ENCODE assay signal across 16 mouse cellular contexts in genomic region chr16:17934445-17934910, GRCm38 (mm10). TPM values are rescaled to one million over a fixed set of nuclear protein-coding genes. Genes with fewer than 3 reads are reported as not detected.
DNase-seq lines count a peak whose midpoint lies in the region; ATAC-seq and TF ChIP-seq lines count a peak whose summit lies in the region.
"Had no signal": no experiment of that assay in that cellular context is flagged by ENCODE, and none has a peak within 500 bp of the region (broad histone marks: within the 10 kb centered on the region; RNA-seq: fewer than 3 reads in every experiment).

No protein-coding gene starts in this region.

- no peak overlapping the region for H3K4me2 ChIP-seq in midbrain, embryonic 11.5 days
- H3K4me2 ChIP-seq in midbrain, embryonic 14.5 days (ENCODE audit: low read length), result no peak overlapping the region
- H3K4me2 ChIP-seq in liver, postnatal 0 days (ENCODE audit: low read depth, low read length), result no peak overlapping the region
- H3K4me2 ChIP-seq: heart, embryonic 15.5 days; hindbrain, embryonic 15.5 days; limb, embryonic 15.5 days; neural tube, embryonic 15.5 days had no signal

- WGBS in midbrain, embryonic 11.5 days, result 73% methylated on average over 3 of the region's 3 CpGs
- 74% methylated on average over 3 of the region's 3 CpGs for WGBS in midbrain, embryonic 14.5 days
- 38% methylated on average over 3 of the region's 3 CpGs for WGBS in liver, postnatal 0 days (ENCODE audit: insufficient replicate concordance)

- H3K27me3 ChIP-seq in midbrain, embryonic 11.5 days (ENCODE audit: control insufficient read depth, insufficient read depth, low read length), result peaks cover 2% of the 10 kb centered on the region; the same call in 1 of the 2 replicates
- H3K27me3 ChIP-seq in midbrain, embryonic 14.5 days (ENCODE audit: control insufficient read depth, insufficient read depth, low read length), result no peaks in the 10 kb centered on the region
- H3K27me3 ChIP-seq in liver, postnatal 0 days (ENCODE audit: insufficient read depth, low read length), result no peaks in the 10 kb centered on the region
- H3K27me3 ChIP-seq: hindbrain, embryonic 15.5 days had no signal

- TF ChIP-seq EP300 in liver, postnatal 0 days (IDR thresholded peaks at IDR 0.05; ENCODE audit: low read depth), result no peak

- no peak overlapping the region for H3K9ac ChIP-seq in midbrain, embryonic 11.5 days (ENCODE audit: low read length)
- no peak overlapping the region for H3K9ac ChIP-seq in midbrain, embryonic 14.5 days (replicated peaks; ENCODE audit: low read length)
- no peak overlapping the region for H3K9ac ChIP-seq in liver, postnatal 0 days (replicated peaks)
- H3K9ac ChIP-seq: heart, embryonic 15.5 days; hindbrain, embryonic 15.5 days; limb, embryonic 15.5 days; neural tube, embryonic 15.5 days had no signal

- DNase-seq in midbrain, embryonic 11.5 days (ENCODE audit: low spot score, missing footprints), result peak; percentile 56
- no peak for DNase-seq in midbrain, embryonic 14.5 days
- DNase-seq in fat pad, adult 2 months (ENCODE audit: extremely low read depth, low read depth, low spot score), result peak; percentile 51
- peak; percentile 12 for DNase-seq in liver, postnatal 0 days
- no peak for DNase-seq in right cerebral cortex, adult 2 months (ENCODE audit: low spot score in 2 of 2)
- DNase-seq in urinary bladder, adult 2 months (ENCODE audit: low spot score), result no peak
- DNase-seq: cerebellum, adult 2 months; embryo, embryonic 11 days; lung, postnatal 36 days had no signal

- no peak overlapping the region for H3K27ac ChIP-seq in midbrain, embryonic 11.5 days (ENCODE audit: low read depth, low read length)
- H3K27ac ChIP-seq in midbrain, embryonic 14.5 days (replicated peaks; ENCODE audit: low read depth, low read length), result no peak overlapping the region
- no peak overlapping the region for H3K27ac ChIP-seq in liver, postnatal 0 days (ENCODE audit: low read depth)
- H3K27ac ChIP-seq: heart, embryonic 15.5 days; hindbrain, embryonic 15.5 days; limb, embryonic 15.5 days; neural tube, embryonic 15.5 days had no signal

- no peaks in the 10 kb centered on the region for H3K36me3 ChIP-seq in midbrain, embryonic 11.5 days (ENCODE audit: control insufficient read depth, insufficient read depth, low read length)
- no peaks in the 10 kb centered on the region for H3K36me3 ChIP-seq in midbrain, embryonic 14.5 days (ENCODE audit: control insufficient read depth, insufficient read depth, low read length)
- no peaks in the 10 kb centered on the region for H3K36me3 ChIP-seq in liver, postnatal 0 days (replicated peaks; ENCODE audit: insufficient read depth, low read length)
- H3K36me3 ChIP-seq: heart, embryonic 15.5 days; hindbrain, embryonic 15.5 days; limb, embryonic 15.5 days; neural tube, embryonic 15.5 days had no signal

- no peak overlapping the region for H3K4me3 ChIP-seq in midbrain, embryonic 11.5 days (ENCODE audit: low read depth, low read length)
- no peak overlapping the region for H3K4me3 ChIP-seq in midbrain, embryonic 14.5 days (replicated peaks; ENCODE audit: low read depth, low read length)
- H3K4me3 ChIP-seq in liver, postnatal 0 days (ENCODE audit: low read depth, low read length), result no peak overlapping the region
- H3K4me3 ChIP-seq: heart, embryonic 15.5 days; hindbrain, embryonic 15.5 days; limb, embryonic 15.5 days; neural tube, embryonic 15.5 days had no signal

- ATAC-seq in midbrain, embryonic 11.5 days (ENCODE audit: low FRiP score), result no peak
- ATAC-seq in midbrain, embryonic 14.5 days (ENCODE audit: low FRiP score, low TSS enrichment), result no peak
- ATAC-seq in activated CD4-positive, CD25-positive, alpha-beta regulatory T cell, adult 4 months, result peak; percentile 35
- no peak for ATAC-seq in liver, postnatal 0 days

- peak; percentile 30; the same call in 1 of the 2 replicates for TF ChIP-seq CTCF in liver, postnatal 0 days (IDR thresholded peaks at IDR 0.05; ENCODE audit: low read depth)

- no peaks in the 10 kb centered on the region for H3K9me3 ChIP-seq in midbrain, embryonic 11.5 days (ENCODE audit: control insufficient read depth, low read length)
- H3K9me3 ChIP-seq in midbrain, embryonic 14.5 days (ENCODE audit: control insufficient read depth, low read length), result no peaks in the 10 kb centered on the region
- no peaks in the 10 kb centered on the region for H3K9me3 ChIP-seq in liver, postnatal 0 days (ENCODE audit: low read length)
- H3K9me3 ChIP-seq: heart, embryonic 15.5 days; hindbrain, embryonic 15.5 days; limb, embryonic 15.5 days; neural tube, embryonic 15.5 days had no signal

- no peaks in the 10 kb centered on the region; the same call in 1 of the 2 replicates for H3K4me1 ChIP-seq in midbrain, embryonic 11.5 days (ENCODE audit: control insufficient read depth, insufficient read depth, low read length)
- no peaks in the 10 kb centered on the region for H3K4me1 ChIP-seq in midbrain, embryonic 14.5 days (ENCODE audit: control insufficient read depth, insufficient read depth, low read length)
- H3K4me1 ChIP-seq in liver, postnatal 0 days (ENCODE audit: insufficient read depth), result peaks cover 8% of the 10 kb centered on the region
- H3K4me1 ChIP-seq: heart, embryonic 15.5 days; hindbrain, embryonic 15.5 days; limb, embryonic 15.5 days had no signal

RNA-seq across cellular contexts. Expression of gene Slc25a1, which starts 6.5 kb away (rescaled TPM):
- 96.5 and 97.6 TPM in 2 replicates for polyA plus RNA-seq in midbrain, embryonic 11.5 days (2014; fragmentation: Nextera tagmentation; extraction: Ambion mirVana)
- polyA plus RNA-seq in midbrain, embryonic 14.5 days (2014; fragmentation: Nextera tagmentation; extraction: Ambion mirVana), result 145 and 157 TPM in 2 replicates
- polyA plus RNA-seq in activated CD4-positive, CD25-positive, alpha-beta regulatory T cell, adult 4 months (2017; shearing (Covaris generic)), result 10 to 100 TPM in 1 of 2 experiments, 1 to 10 TPM in 1; 6.3 to 13.1 TPM
- polyA plus RNA-seq in liver, postnatal 0 days (2015; fragmentation: Nextera tagmentation; extraction: Ambion mirVana), result 77.7 and 78.3 TPM in 2 replicates
- 67.3 and 77.5 TPM in 2 replicates for polyA plus RNA-seq in urinary bladder, adult 2 months (2012; rRNA removed)

RNA-seq across cellular contexts. Expression of gene Gsc2, which starts 19.6 kb away (rescaled TPM):
- polyA plus RNA-seq in midbrain, embryonic 11.5 days (2014; fragmentation: Nextera tagmentation; extraction: Ambion mirVana), result 0.95 and 1.1 TPM in 2 replicates
- 0.84 and 0.93 TPM in 2 replicates for polyA plus RNA-seq in midbrain, embryonic 14.5 days (2014; fragmentation: Nextera tagmentation; extraction: Ambion mirVana)
- polyA plus RNA-seq in activated CD4-positive, CD25-positive, alpha-beta regulatory T cell, adult 4 months (2017; shearing (Covaris generic)), result not detected
- polyA plus RNA-seq in liver, postnatal 0 days (2015; fragmentation: Nextera tagmentation; extraction: Ambion mirVana), result not detected in 2 replicates
- polyA plus RNA-seq in urinary bladder, adult 2 months (2012; rRNA removed), result not detected in 2 replicates
- polyA plus RNA-seq: cerebellum, adult 2 months; heart, embryonic 15.5 days; kidney, embryonic 14.5 days; limb, embryonic 15.5 days; neural tube, embryonic 15.5 days; spleen, adult 2 months had no signal

RNA-seq across cellular contexts. Expression of gene Ess2, which starts 23.3 kb away (rescaled TPM):
- 39.4 and 41.4 TPM in 2 replicates for polyA plus RNA-seq in midbrain, embryonic 11.5 days (2014; fragmentation: Nextera tagmentation; extraction: Ambion mirVana)
- 44.1 and 44.6 TPM in 2 replicates for polyA plus RNA-seq in midbrain, embryonic 14.5 days (2014; fragmentation: Nextera tagmentation; extraction: Ambion mirVana)
- polyA plus RNA-seq in activated CD4-positive, CD25-positive, alpha-beta regulatory T cell, adult 4 months (2017; shearing (Covaris generic)), result 10 to 100 TPM; 24.1 to 40.2 TPM
- polyA plus RNA-seq in liver, postnatal 0 days (2015; fragmentation: Nextera tagmentation; extraction: Ambion mirVana), result 5.6 and 6.6 TPM in 2 replicates
- 26.0 and 26.7 TPM in 2 replicates for polyA plus RNA-seq in urinary bladder, adult 2 months (2012; rRNA removed)

RNA-seq across cellular contexts. Expression of gene Tssk2, which starts 36.0 kb away (rescaled TPM):
- 0.15 TPM in 1 of 2 replicates, not detected in the other for polyA plus RNA-seq in midbrain, embryonic 11.5 days (2014; fragmentation: Nextera tagmentation; extraction: Ambion mirVana)
- polyA plus RNA-seq in midbrain, embryonic 14.5 days (2014; fragmentation: Nextera tagmentation; extraction: Ambion mirVana), result not detected in 2 replicates
- not detected for polyA plus RNA-seq in activated CD4-positive, CD25-positive, alpha-beta regulatory T cell, adult 4 months (2017; shearing (Covaris generic))
- polyA plus RNA-seq in liver, postnatal 0 days (2015; fragmentation: Nextera tagmentation; extraction: Ambion mirVana), result not detected in 2 replicates
- not detected in 2 replicates for polyA plus RNA-seq in urinary bladder, adult 2 months (2012; rRNA removed)
- polyA plus RNA-seq: cerebellum, adult 2 months; heart, embryonic 15.5 days; hindbrain, embryonic 15.5 days; kidney, embryonic 14.5 days; limb, embryonic 15.5 days; neural tube, embryonic 15.5 days; spleen, adult 2 months had no signal

RNA-seq across cellular contexts. Expression of gene Dgcr2, which starts 36.1 kb away (rescaled TPM):
- polyA plus RNA-seq in midbrain, embryonic 11.5 days (2014; fragmentation: Nextera tagmentation; extraction: Ambion mirVana), result 74.2 and 83.3 TPM in 2 replicates
- polyA plus RNA-seq in midbrain, embryonic 14.5 days (2014; fragmentation: Nextera tagmentation; extraction: Ambion mirVana), result 104 and 108 TPM in 2 replicates
- 10 to 100 TPM; 17.6 to 20.8 TPM for polyA plus RNA-seq in activated CD4-positive, CD25-positive, alpha-beta regulatory T cell, adult 4 months (2017; shearing (Covaris generic))
- 17.9 and 18.0 TPM in 2 replicates for polyA plus RNA-seq in liver, postnatal 0 days (2015; fragmentation: Nextera tagmentation; extraction: Ambion mirVana)
- polyA plus RNA-seq in urinary bladder, adult 2 months (2012; rRNA removed), result 48.7 and 50.0 TPM in 2 replicates

Comparison
In these comparisons a context has a peak if more than half of its experiments do, and no peak if none do; other contexts are left out.
1. DNase-seq: peak in midbrain, embryonic 11.5 days (single experiment), fat pad, adult 2 months (single experiment) and liver, postnatal 0 days (single experiment); none in midbrain, embryonic 14.5 days (single experiment), right cerebral cortex, adult 2 months (0 of 2) and urinary bladder, adult 2 months (single experiment).